Mouse (Mus musculus) layer of hippocampus, postnatal 25 days (tissue): ENCODE results near the gene Dlx3. TPM values are rescaled to one million over a fixed set of nuclear protein-coding genes. Genes with fewer than 3 reads are reported as not detected.
A peak's percentile ranks its signal among the peaks of the same experiment; 100 is the strongest.

Experiments
- DNase-seq, 2 experiments: peaks; one replicate each; pipeline ENCODE4 v3.0.0; 2022; ENCODE audit warnings: mixed read lengths in 2 of 2, low spot score in 1 of 2; ENCODE audit errors: extremely low spot score in 1 of 2
- total RNA-seq, 2 experiments: library from RNA; stranded (reverse); gene quantifications; 2 replicates each; pipeline ENCODE4 v1.2.3; 2021

Gene Dlx3
- total RNA-seq, 2 experiments from 2014 or later = not detected

DNA sequence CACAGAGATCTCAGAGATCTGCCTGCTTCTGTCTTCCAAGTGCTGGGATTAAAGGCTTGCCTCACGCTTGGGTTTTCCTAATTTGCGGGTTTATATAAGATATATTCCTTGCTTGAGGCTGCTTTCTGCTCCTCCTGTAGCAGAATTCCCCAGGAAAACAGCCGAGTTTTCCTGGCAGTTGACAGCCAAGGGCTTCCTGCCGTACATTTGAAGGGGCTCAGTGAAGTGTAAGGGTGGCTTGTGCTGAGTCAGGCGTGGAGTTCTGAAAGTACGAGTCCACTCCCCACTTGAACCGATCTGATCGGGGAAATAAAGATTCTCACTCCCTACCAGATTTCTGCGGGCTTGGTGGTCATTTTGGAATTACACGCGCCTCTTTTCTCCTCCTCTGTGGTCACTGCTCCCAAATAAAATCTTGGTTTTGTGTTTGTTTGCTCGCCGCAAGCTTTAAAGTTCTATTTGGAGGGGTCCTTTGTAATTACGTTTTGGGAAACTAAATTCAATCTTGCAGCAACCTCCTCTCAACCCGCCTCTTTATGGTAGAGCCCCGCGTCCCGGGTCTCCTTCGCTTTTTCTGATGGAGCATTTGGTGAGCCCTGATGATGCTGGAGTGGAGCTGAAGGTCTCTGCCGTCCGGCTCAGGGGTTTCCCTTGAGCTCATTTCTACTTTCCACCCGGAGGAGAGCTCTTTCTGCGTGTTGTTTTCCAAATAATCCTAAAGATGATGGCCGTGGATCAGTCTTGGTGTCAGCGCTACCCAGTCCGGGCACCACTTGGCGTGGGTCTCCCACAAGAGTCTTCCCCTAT, 29.7 kb downstream of the Dlx3 start:
- DNase-seq = no peak

DNA sequence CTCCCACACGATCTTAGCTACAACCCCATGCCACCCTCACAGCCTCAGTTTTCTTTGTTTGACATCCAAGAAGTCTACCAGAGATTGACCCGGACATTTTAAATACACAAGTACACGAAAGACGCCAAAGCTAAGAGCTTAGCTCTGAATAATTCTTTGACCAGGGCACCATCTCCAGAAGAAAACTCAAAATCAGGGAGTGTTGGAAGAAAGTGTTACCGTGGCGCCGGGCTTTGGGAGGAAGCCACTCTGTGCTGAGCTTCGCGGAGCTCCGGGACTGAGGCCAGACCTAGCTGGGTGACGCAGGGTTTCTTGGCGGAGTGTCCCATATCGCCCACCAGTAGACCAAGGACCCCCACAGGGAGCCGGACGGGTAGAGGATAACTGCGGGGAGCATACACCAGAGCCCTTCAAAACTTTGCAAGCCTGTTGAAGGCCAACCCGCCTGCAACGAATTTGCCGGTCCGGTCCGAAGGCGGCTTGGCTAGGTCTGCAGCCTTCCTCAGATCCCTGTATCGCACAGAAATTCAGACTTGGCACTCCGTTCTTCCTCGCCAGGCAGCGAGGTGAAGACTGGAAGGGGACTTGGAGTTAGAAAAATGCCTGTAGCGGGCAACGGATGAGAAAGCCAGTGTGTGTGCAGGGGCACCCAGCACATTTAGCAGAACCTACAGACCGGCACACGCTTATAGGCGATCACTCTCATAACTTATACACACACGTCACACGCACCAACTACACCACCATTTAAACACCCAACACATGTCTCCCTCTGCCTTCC, 30.5 kb downstream of the Dlx3 start:
- no peak for DNase-seq

DNA sequence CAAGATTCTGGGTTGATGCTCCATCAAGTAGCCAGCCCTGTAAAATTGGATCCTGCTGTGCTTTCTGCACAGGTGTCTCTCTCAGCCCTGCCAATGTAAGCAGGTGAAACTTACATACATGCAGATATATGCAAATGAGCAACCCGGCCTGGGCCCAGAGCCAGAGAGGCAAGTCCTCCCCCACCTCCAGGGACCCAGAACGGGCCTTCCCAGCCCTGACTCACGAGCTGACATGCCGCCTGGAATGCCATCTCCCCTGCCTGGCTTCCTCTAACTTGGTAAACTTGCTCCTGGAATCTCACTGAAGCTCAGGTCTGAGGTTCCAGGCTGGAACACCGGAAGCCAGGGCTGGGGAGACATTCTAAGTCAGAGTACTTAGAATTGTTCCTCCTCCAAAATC, 33.2 kb downstream of the Dlx3 start:
- DNase-seq = no peak

DNA sequence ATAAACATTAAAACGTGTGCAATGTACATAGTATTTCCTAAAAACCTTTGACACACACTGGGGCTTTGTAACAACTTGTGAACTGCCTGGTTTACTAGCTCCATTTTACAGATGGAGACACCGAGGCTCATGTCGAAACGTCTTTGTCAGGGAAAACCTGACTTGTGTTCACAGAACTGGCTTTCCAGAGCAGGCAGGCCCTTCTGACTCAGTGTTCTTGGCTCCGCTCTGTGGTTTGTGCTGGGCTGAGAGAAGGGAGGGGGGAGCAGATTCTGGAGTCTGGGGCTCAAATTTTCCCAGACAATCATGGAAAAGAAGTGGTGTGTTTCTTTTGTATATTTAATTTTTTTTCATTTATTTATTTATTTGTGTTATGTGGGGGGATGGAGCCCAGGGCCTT, 33.8 kb downstream of the Dlx3 start:
- DNase-seq = no peak

DNA sequence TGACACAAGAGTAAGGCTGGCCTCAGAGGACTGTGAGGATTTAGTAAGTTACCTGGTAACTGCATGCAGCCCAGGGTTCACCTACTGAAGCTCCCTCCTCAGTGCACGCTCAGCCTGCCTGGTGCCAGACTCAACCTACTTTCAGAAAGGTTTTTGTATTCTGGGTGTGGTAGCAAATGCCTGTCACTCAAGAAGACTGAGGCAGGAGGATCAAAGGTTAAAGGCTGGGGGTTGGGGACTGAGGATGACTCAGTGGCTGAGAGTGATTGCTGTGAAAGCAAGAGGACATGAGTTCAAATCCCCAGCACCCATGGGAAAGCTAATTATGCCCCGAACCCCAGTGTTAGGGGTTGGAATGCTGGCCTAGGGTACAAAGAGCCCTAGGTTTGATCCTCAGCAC, 35.6 kb downstream of the Dlx3 start:
- DNase-seq = no peak

GRCm38 (mm10) chr11:95157356-95157755, 37.4 kb downstream of the Dlx3 start:
- DNase-seq = no peak

DNA sequence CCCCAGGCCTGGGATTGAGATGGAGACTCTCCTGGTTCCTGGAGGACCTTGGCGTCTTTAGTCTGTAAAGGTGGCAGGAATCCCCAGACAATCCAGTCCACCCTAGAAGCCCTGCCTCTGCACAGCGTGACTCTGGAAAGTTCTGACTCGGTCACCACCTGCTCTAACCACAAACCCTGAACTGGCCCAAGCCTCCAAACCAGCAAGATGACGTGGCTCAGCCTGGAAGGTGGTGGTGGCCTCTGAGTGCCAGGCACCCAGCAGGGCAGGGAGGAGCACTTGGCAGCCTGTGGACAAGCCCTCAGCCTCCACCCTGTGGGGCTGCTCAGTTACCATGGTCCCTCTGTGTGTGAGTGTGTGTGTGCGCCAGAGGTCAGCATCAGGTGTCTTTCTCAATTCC, 38.0 kb downstream of the Dlx3 start:
- no peak for DNase-seq

DNA sequence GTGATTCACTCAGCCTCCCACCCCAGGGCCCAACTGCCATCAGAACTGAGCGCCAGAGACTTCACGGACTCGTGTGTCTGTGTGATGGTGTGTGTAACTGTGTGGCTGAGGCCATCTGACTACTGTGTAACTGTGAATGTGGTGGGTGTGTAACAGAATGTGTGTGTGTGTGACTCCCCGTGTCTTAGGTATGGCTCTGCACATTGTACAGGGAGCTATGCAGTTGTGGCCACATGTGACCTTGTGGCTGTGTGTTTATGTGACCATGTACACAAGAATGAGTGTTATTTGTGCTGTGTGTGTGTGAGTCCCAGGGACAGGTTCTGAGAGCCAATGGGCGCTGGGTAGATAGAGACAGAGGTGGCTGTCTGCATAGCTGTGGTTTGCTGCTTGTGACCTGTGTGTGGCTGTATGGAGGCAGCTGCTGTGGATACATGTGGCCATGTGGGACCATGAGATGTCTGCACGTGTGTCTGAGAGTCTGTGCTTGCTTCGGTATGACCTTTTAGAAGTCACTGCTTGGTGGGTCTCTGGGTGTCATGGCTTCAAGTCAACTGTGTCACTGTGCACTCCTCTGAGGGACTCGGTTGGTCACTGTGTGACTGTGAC, 39.9 kb downstream of the Dlx3 start:
- DNase-seq = no peak

GRCm38 (mm10) chr11:95160693-95161092, 40.8 kb downstream of the Dlx3 start:
- peak in 1 of 2 experiments; percentile 16 for DNase-seq

GRCm38 (mm10) chr11:95161708-95162107, 41.8 kb downstream of the Dlx3 start:
- DNase-seq = no peak

DNA sequence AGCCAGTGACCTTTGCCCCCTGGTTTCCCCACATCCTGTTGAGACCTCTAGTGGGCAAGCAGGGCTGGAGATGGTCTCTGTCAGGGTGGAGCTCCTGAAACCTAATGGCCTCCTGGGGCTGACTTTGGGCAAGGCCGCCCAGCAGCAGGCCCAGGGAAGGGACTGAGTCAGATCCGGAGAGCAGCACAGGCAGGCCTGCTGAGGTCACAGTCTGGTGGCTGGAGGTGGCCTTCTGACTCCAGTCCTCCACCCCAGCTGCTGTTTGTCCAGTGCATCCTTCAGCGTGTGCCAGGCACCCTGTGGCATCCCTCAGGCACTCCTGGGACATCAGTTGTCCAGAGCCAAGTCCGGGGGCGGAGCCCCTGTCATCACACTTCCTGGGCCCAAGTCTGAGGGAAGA, 45.9 kb downstream of the Dlx3 start:
- DNase-seq = no peak

Other genes starting within 250 kb of the Dlx3 start
- 10 to 100 TPM; 18.5 to 19.2 TPM for gene Col1a1, start 183.9 kb upstream of the Dlx3 start, total RNA-seq
- not detected for gene Hils1, start 152.5 kb upstream of the Dlx3 start, total RNA-seq
- gene Sgca, start 143.8 kb upstream of the Dlx3 start, total RNA-seq = under 1 TPM; 0.44 to 0.45 TPM
- gene Ppp1r9b, start 129.1 kb upstream of the Dlx3 start, total RNA-seq = 100 to 1,000 TPM; 926 to 939 TPM
- gene Samd14, start 110.2 kb upstream of the Dlx3 start, total RNA-seq = 10 to 100 TPM; 48.4 to 49.1 TPM
- gene Pdk2, start 78.8 kb upstream of the Dlx3 start, total RNA-seq = 100 to 1,000 TPM; 114 to 118 TPM
- 10 to 100 TPM; 11.7 to 15.6 TPM for gene Itga3, start 43.3 kb upstream of the Dlx3 start, total RNA-seq
- gene Dlx4, start 26.1 kb downstream of the Dlx3 start, total RNA-seq = not detected
- gene Tac4, start 141.4 kb downstream of the Dlx3 start, total RNA-seq = not detected
- gene Kat7, start 190.1 kb downstream of the Dlx3 start, total RNA-seq = 10 to 100 TPM; 74.8 to 75.5 TPM
- 1 to 10 TPM; 3.2 to 7.2 TPM for gene Fam117a, start 216.9 kb downstream of the Dlx3 start, total RNA-seq